Comparison of ENCODE assay signal across 31 mouse cellular contexts in genomic region chr1:36536397-36536728, GRCm38 (mm10). TPM values are rescaled to one million over a fixed set of nuclear protein-coding genes. Genes with fewer than 3 reads are reported as not detected.
DNase-seq lines count a peak whose midpoint lies in the region; ATAC-seq and TF ChIP-seq lines count a peak whose summit lies in the region.
"Had no signal": no experiment of that assay in that cellular context is flagged by ENCODE, and none has a peak within 500 bp of the region (broad histone marks: within the 10 kb centered on the region; RNA-seq: fewer than 3 reads in every experiment).

No protein-coding gene starts in this region.

- H3K4me2 ChIP-seq in heart, embryonic 11.5 days: no peak overlapping the region
- H3K4me2 ChIP-seq in heart, embryonic 16.5 days (ENCODE audit: low read depth, low read length): peak overlapping the region; percentile 21; the same call in 1 of the 2 replicates
- no peak overlapping the region for H3K4me2 ChIP-seq in liver, postnatal 0 days (ENCODE audit: low read depth, low read length)
- H3K4me2 ChIP-seq in liver, embryonic 11.5 days: no peak overlapping the region
- no peak overlapping the region for H3K4me2 ChIP-seq in intestine, embryonic 15.5 days (replicated peaks)
- H3K4me2 ChIP-seq: embryonic facial prominence, embryonic 15.5 days; forebrain, embryonic 12.5 days; hindbrain, embryonic 13.5 days; kidney, embryonic 15.5 days; liver, embryonic 13.5 days; lung, embryonic 15.5 days; midbrain, embryonic 12.5 days; neural tube, embryonic 13.5 days had no signal

- TF ChIP-seq CTCF in liver, postnatal 0 days (IDR thresholded peaks at IDR 0.05; ENCODE audit: low read depth): no peak

- no peak for DNase-seq in heart, postnatal 14 days
- no peak for DNase-seq in heart, adult 18-20 months
- DNase-seq in liver, postnatal 0 days: no peak
- DNase-seq in liver, embryonic 11.5 days (ENCODE audit: low spot score): no peak
- DNase-seq: B cell, adult 2 months; cerebellum, adult 8-10 months; forebrain, postnatal 0 days; liver, embryonic 13.5 days; right cerebral cortex, postnatal 4 days; thymus, adult 2 months; thymus, postnatal 36 days had no signal

- no peak overlapping the region for H3K9ac ChIP-seq in heart, embryonic 11.5 days (ENCODE audit: low read depth, low read length)
- H3K9ac ChIP-seq in heart, embryonic 16.5 days (ENCODE audit: low read length): peak overlapping the region; percentile 49; the same call in 1 of the 2 replicates
- H3K9ac ChIP-seq in liver, postnatal 0 days (replicated peaks): no peak overlapping the region
- no peak overlapping the region for H3K9ac ChIP-seq in liver, embryonic 11.5 days (ENCODE audit: low read depth, low read length)
- no peak overlapping the region for H3K9ac ChIP-seq in intestine, embryonic 15.5 days
- H3K9ac ChIP-seq: embryonic facial prominence, embryonic 15.5 days; forebrain, embryonic 12.5 days; forebrain, postnatal 0 days; hindbrain, embryonic 13.5 days; kidney, embryonic 15.5 days; liver, embryonic 13.5 days; lung, embryonic 15.5 days; midbrain, embryonic 12.5 days; neural tube, embryonic 13.5 days had no signal

- H3K27ac ChIP-seq in heart, embryonic 11.5 days (ENCODE audit: low read depth, low read length): peak overlapping the region; percentile 48
- peak overlapping the region; percentile 98 for H3K27ac ChIP-seq in heart, embryonic 16.5 days (ENCODE audit: low read length)
- H3K27ac ChIP-seq in liver, postnatal 0 days (ENCODE audit: low read depth): peak overlapping the region; percentile 78
- H3K27ac ChIP-seq in liver, embryonic 11.5 days (ENCODE audit: low read depth, low read length): no peak overlapping the region
- H3K27ac ChIP-seq in intestine, embryonic 15.5 days: no peak overlapping the region
- H3K27ac ChIP-seq: embryonic facial prominence, embryonic 10.5 days; embryonic facial prominence, embryonic 15.5 days; forebrain, embryonic 12.5 days; hindbrain, embryonic 13.5 days; kidney, embryonic 15.5 days; liver, embryonic 13.5 days; lung, embryonic 15.5 days; midbrain, embryonic 12.5 days; neural tube, embryonic 13.5 days; stomach, postnatal 0 days had no signal

- no peaks in the 10 kb centered on the region for H3K9me3 ChIP-seq in heart, embryonic 11.5 days (replicated peaks; ENCODE audit: control insufficient read depth, low read length)
- no peaks in the 10 kb centered on the region for H3K9me3 ChIP-seq in heart, embryonic 16.5 days (replicated peaks; ENCODE audit: control insufficient read depth, low read length)
- no peaks in the 10 kb centered on the region for H3K9me3 ChIP-seq in liver, postnatal 0 days (ENCODE audit: low read length)
- H3K9me3 ChIP-seq in liver, embryonic 11.5 days (ENCODE audit: control insufficient read depth, low read length): no peaks in the 10 kb centered on the region
- H3K9me3 ChIP-seq in intestine, embryonic 15.5 days: no peaks in the 10 kb centered on the region
- H3K9me3 ChIP-seq: embryonic facial prominence, embryonic 10.5 days; embryonic facial prominence, embryonic 15.5 days; forebrain, embryonic 12.5 days; hindbrain, embryonic 13.5 days; kidney, embryonic 15.5 days; liver, embryonic 13.5 days; lung, embryonic 15.5 days; midbrain, embryonic 12.5 days; neural tube, embryonic 13.5 days had no signal

- ATAC-seq in heart, embryonic 11.5 days (replicated peaks; ENCODE audit: insufficient number of reproducible peaks, low FRiP score, low TSS enrichment): no peak
- ATAC-seq in heart, embryonic 16.5 days (replicated peaks; ENCODE audit: extremely low read depth, insufficient read depth, low FRiP score): no peak
- no peak for ATAC-seq in liver, postnatal 0 days
- ATAC-seq in liver, embryonic 11.5 days (replicated peaks; ENCODE audit: low FRiP score): no peak
- no peak for ATAC-seq in intestine, embryonic 15.5 days
- ATAC-seq: forebrain, postnatal 0 days; intestine, postnatal 0 days had no signal

- intact Hi-C loops in heart, postnatal 14 days (cut with DNase I): no loop called here

- H3K4me1 ChIP-seq in heart, embryonic 11.5 days (ENCODE audit: control insufficient read depth, insufficient read depth, low read length): peaks cover 32% of the 10 kb centered on the region
- H3K4me1 ChIP-seq in heart, embryonic 16.5 days (ENCODE audit: control insufficient read depth, insufficient read depth, low read length): peaks cover 54% of the 10 kb centered on the region
- peaks cover 19% of the 10 kb centered on the region; the same call in 1 of the 2 replicates for H3K4me1 ChIP-seq in liver, postnatal 0 days (ENCODE audit: insufficient read depth)
- H3K4me1 ChIP-seq in liver, embryonic 11.5 days (replicated peaks; ENCODE audit: control insufficient read depth, insufficient read depth, low read length): no peaks in the 10 kb centered on the region
- 0 out of 2 replicates have a peak, but pooled peaks cover 3% of the 10 kb centered on the region for H3K4me1 ChIP-seq in intestine, embryonic 15.5 days (replicated peaks)
- H3K4me1 ChIP-seq: neural tube, embryonic 13.5 days had no signal

- no peak overlapping the region for H3K4me3 ChIP-seq in heart, embryonic 11.5 days (ENCODE audit: low read depth, low read length)
- H3K4me3 ChIP-seq in heart, embryonic 16.5 days (ENCODE audit: low read length): no peak overlapping the region
- no peak overlapping the region for H3K4me3 ChIP-seq in liver, postnatal 0 days (ENCODE audit: low read depth, low read length)
- no peak overlapping the region for H3K4me3 ChIP-seq in liver, embryonic 11.5 days (ENCODE audit: low read depth, low read length)
- H3K4me3 ChIP-seq in intestine, embryonic 15.5 days (replicated peaks): no peak overlapping the region
- H3K4me3 ChIP-seq: embryonic facial prominence, embryonic 10.5 days; embryonic facial prominence, embryonic 15.5 days; forebrain, embryonic 12.5 days; hindbrain, embryonic 13.5 days; kidney, embryonic 15.5 days; liver, embryonic 13.5 days; lung, embryonic 15.5 days; midbrain, embryonic 12.5 days; neural tube, embryonic 13.5 days had no signal

- WGBS in heart, embryonic 11.5 days (ENCODE audit: insufficient replicate concordance): 38% methylated on average over 8 of the region's 8 CpGs
- WGBS in heart, embryonic 16.5 days: 37% methylated on average over 8 of the region's 8 CpGs
- WGBS in liver, postnatal 0 days (ENCODE audit: insufficient replicate concordance): 60% methylated on average over 8 of the region's 8 CpGs
- 63% methylated on average over 8 of the region's 8 CpGs for WGBS in liver, embryonic 11.5 days
- 60% methylated on average over 8 of the region's 8 CpGs for WGBS in intestine, embryonic 15.5 days

- TF ChIP-seq EP300 in liver, postnatal 0 days (IDR thresholded peaks at IDR 0.05; ENCODE audit: low read depth): no peak

- H3K36me3 ChIP-seq in heart, embryonic 11.5 days (ENCODE audit: control insufficient read depth, insufficient read depth, low read length): peaks cover 6% of the 10 kb centered on the region
- H3K36me3 ChIP-seq in heart, embryonic 16.5 days (ENCODE audit: control insufficient read depth, insufficient read depth): peaks cover 17% of the 10 kb centered on the region
- 0 out of 2 replicates have a peak, but pooled peaks cover 8% of the 10 kb centered on the region for H3K36me3 ChIP-seq in liver, postnatal 0 days (replicated peaks; ENCODE audit: insufficient read depth, low read length)
- H3K36me3 ChIP-seq in liver, embryonic 11.5 days (ENCODE audit: control insufficient read depth, insufficient read depth, low read length): peaks cover 4% of the 10 kb centered on the region
- H3K36me3 ChIP-seq in intestine, embryonic 15.5 days: peaks cover 14% of the 10 kb centered on the region; the same call in 1 of the 2 replicates

- no peaks in the 10 kb centered on the region for H3K27me3 ChIP-seq in heart, embryonic 11.5 days (ENCODE audit: control insufficient read depth, insufficient read depth, low read length)
- H3K27me3 ChIP-seq in heart, embryonic 16.5 days (ENCODE audit: control insufficient read depth, insufficient read depth, low read length): no peaks in the 10 kb centered on the region
- H3K27me3 ChIP-seq in liver, postnatal 0 days (ENCODE audit: insufficient read depth, low read length): no peaks in the 10 kb centered on the region
- no peaks in the 10 kb centered on the region for H3K27me3 ChIP-seq in liver, embryonic 11.5 days (replicated peaks; ENCODE audit: control insufficient read depth, insufficient read depth, low read length)
- no peaks in the 10 kb centered on the region for H3K27me3 ChIP-seq in intestine, embryonic 15.5 days (replicated peaks)
- H3K27me3 ChIP-seq: embryonic facial prominence, embryonic 15.5 days; forebrain, embryonic 12.5 days; hindbrain, embryonic 13.5 days; kidney, embryonic 15.5 days; liver, embryonic 13.5 days; lung, embryonic 15.5 days; midbrain, embryonic 12.5 days; neural tube, embryonic 13.5 days had no signal

RNA-seq across cellular contexts. Expression of gene Ankrd23, which starts 0.3 kb away (rescaled TPM):
- polyA plus RNA-seq in heart, embryonic 11.5 days (2014; fragmentation: Nextera tagmentation; extraction: Ambion mirVana): 9.8 and 13.6 TPM in 2 replicates
- 100 to 1,000 TPM; 101 to 170 TPM for total RNA-seq in heart, postnatal 14 days (2021)
- polyA plus RNA-seq in heart, embryonic 16.5 days (2015; fragmentation: Nextera tagmentation; extraction: Ambion mirVana): 30.2 and 32.7 TPM in 2 replicates
- 100 to 1,000 TPM; 315 to 408 TPM for total RNA-seq in heart, adult 18-20 months (2021)
- 2.0 and 2.2 TPM in 2 replicates for polyA plus RNA-seq in liver, postnatal 0 days (2015; fragmentation: Nextera tagmentation; extraction: Ambion mirVana)
- polyA plus RNA-seq in liver, embryonic 11.5 days (2014; fragmentation: Nextera tagmentation; extraction: Ambion mirVana): 11.0 and 13.4 TPM in 2 replicates
- polyA plus RNA-seq in intestine, embryonic 15.5 days (2015; fragmentation: Nextera tagmentation; extraction: Ambion mirVana): 12.7 and 14.7 TPM in 2 replicates

RNA-seq across cellular contexts. Expression of gene Gm42417, which starts 2.9 kb away (rescaled TPM):
- 0.44 TPM in 1 of 2 replicates, not detected in the other for polyA plus RNA-seq in heart, embryonic 11.5 days (2014; fragmentation: Nextera tagmentation; extraction: Ambion mirVana)
- 10 to 100 TPM; 52.6 to 94.6 TPM for total RNA-seq in heart, postnatal 14 days (2021)
- polyA plus RNA-seq in heart, embryonic 16.5 days (2015; fragmentation: Nextera tagmentation; extraction: Ambion mirVana): not detected in 2 replicates
- 100 to 1,000 TPM; 174 to 267 TPM for total RNA-seq in heart, adult 18-20 months (2021)
- polyA plus RNA-seq in liver, postnatal 0 days (2015; fragmentation: Nextera tagmentation; extraction: Ambion mirVana): 0.45 TPM in 1 of 2 replicates, not detected in the other
- polyA plus RNA-seq in liver, embryonic 11.5 days (2014; fragmentation: Nextera tagmentation; extraction: Ambion mirVana): not detected in 2 replicates
- polyA plus RNA-seq in intestine, embryonic 15.5 days (2015; fragmentation: Nextera tagmentation; extraction: Ambion mirVana): 0.20 TPM in 1 of 2 replicates, not detected in the other
- total RNA-seq: adrenal gland, adult 18-20 months; adrenal gland, postnatal 25 days; layer of hippocampus, adult 18-20 months; left cerebral cortex, postnatal 14 days; megakaryocyte, adult 5-6 weeks; midbrain, postnatal 0 days had no signal
- polyA plus RNA-seq: hindbrain, embryonic 13.5 days; liver, embryonic 13.5 days; lung, embryonic 15.5 days; midbrain, embryonic 12.5 days; spleen, adult 2 months; thymus, adult 2 months had no signal

RNA-seq across cellular contexts. Expression of gene Ankrd39, which starts 10.9 kb away (rescaled TPM):
- 19.9 and 25.1 TPM in 2 replicates for polyA plus RNA-seq in heart, embryonic 11.5 days (2014; fragmentation: Nextera tagmentation; extraction: Ambion mirVana)
- total RNA-seq in heart, postnatal 14 days (2021): 10 to 100 TPM; 10.4 to 11.9 TPM
- 31.1 and 32.5 TPM in 2 replicates for polyA plus RNA-seq in heart, embryonic 16.5 days (2015; fragmentation: Nextera tagmentation; extraction: Ambion mirVana)
- total RNA-seq in heart, adult 18-20 months (2021): 1 to 10 TPM; 5.8 to 6.2 TPM
- polyA plus RNA-seq in liver, postnatal 0 days (2015; fragmentation: Nextera tagmentation; extraction: Ambion mirVana): 7.4 and 8.3 TPM in 2 replicates
- 18.2 and 22.1 TPM in 2 replicates for polyA plus RNA-seq in liver, embryonic 11.5 days (2014; fragmentation: Nextera tagmentation; extraction: Ambion mirVana)
- 21.2 and 23.8 TPM in 2 replicates for polyA plus RNA-seq in intestine, embryonic 15.5 days (2015; fragmentation: Nextera tagmentation; extraction: Ambion mirVana)

RNA-seq across cellular contexts. Expression of gene Sema4c, which starts 21.8 kb away (rescaled TPM):
- 0.96 and 2.1 TPM in 2 replicates for polyA plus RNA-seq in heart, embryonic 11.5 days (2014; fragmentation: Nextera tagmentation; extraction: Ambion mirVana)
- 10 to 100 TPM; 19.4 to 20.0 TPM for total RNA-seq in heart, postnatal 14 days (2021)
- 7.8 and 8.8 TPM in 2 replicates for polyA plus RNA-seq in heart, embryonic 16.5 days (2015; fragmentation: Nextera tagmentation; extraction: Ambion mirVana)
- 10 to 100 TPM in 1 of 2 experiments, 1 to 10 TPM in 1; 9.2 to 10.4 TPM for total RNA-seq in heart, adult 18-20 months (2021)
- 2.0 TPM in 2 replicates for polyA plus RNA-seq in liver, postnatal 0 days (2015; fragmentation: Nextera tagmentation; extraction: Ambion mirVana)
- 0.77 and 0.78 TPM in 2 replicates for polyA plus RNA-seq in liver, embryonic 11.5 days (2014; fragmentation: Nextera tagmentation; extraction: Ambion mirVana)
- 10.6 and 11.6 TPM in 2 replicates for polyA plus RNA-seq in intestine, embryonic 15.5 days (2015; fragmentation: Nextera tagmentation; extraction: Ambion mirVana)

RNA-seq across cellular contexts. Expression of gene Cnnm3, which starts 24.7 kb away (rescaled TPM):
- polyA plus RNA-seq in heart, embryonic 11.5 days (2014; fragmentation: Nextera tagmentation; extraction: Ambion mirVana): 2.5 and 3.9 TPM in 2 replicates
- 10 to 100 TPM; 12.9 to 15.6 TPM for total RNA-seq in heart, postnatal 14 days (2021)
- 1.8 and 2.4 TPM in 2 replicates for polyA plus RNA-seq in heart, embryonic 16.5 days (2015; fragmentation: Nextera tagmentation; extraction: Ambion mirVana)
- 10 to 100 TPM; 13.1 to 16.6 TPM for total RNA-seq in heart, adult 18-20 months (2021)
- 0.92 and 1.1 TPM in 2 replicates for polyA plus RNA-seq in liver, postnatal 0 days (2015; fragmentation: Nextera tagmentation; extraction: Ambion mirVana)
- 3.3 and 3.8 TPM in 2 replicates for polyA plus RNA-seq in liver, embryonic 11.5 days (2014; fragmentation: Nextera tagmentation; extraction: Ambion mirVana)
- 2.9 and 3.4 TPM in 2 replicates for polyA plus RNA-seq in intestine, embryonic 15.5 days (2015; fragmentation: Nextera tagmentation; extraction: Ambion mirVana)

Comparison
In these comparisons a context has a peak if more than half of its experiments do, and no peak if none do; other contexts are left out.
1. H3K27ac ChIP-seq: peak in heart, embryonic 11.5 days (single experiment), heart, embryonic 16.5 days (single experiment) and liver, postnatal 0 days (single experiment); none in liver, embryonic 11.5 days (single experiment) and intestine, embryonic 15.5 days (single experiment).